Mouse (Mus musculus) heart, postnatal 10 days (tissue): ENCODE data around the gene Il12rb2. TPM values are rescaled to one million over a fixed set of nuclear protein-coding genes. Genes with fewer than 3 reads are reported as not detected.

Experiments
- total RNA-seq, 2 experiments: library from RNA; stranded (reverse); gene quantifications; 2 replicates each; pipeline ENCODE4 v1.2.3; 2021

Gene Il12rb2
- total RNA-seq, 2 experiments from 2014 or later: 0.07 TPM; not detected in 1

Other genes starting within 250 kb of the Il12rb2 start
- gene Serbp1, start 138.0 kb downstream of the Il12rb2 start, total RNA-seq: 100 to 1,000 TPM; 247 to 271 TPM
- not detected for gene Il23r, start 115.7 kb upstream of the Il12rb2 start, total RNA-seq
- gene Tacstd2, start 159.6 kb upstream of the Il12rb2 start, total RNA-seq: not detected